Mouse (Mus musculus): Measurements from ENCODE around the gene Ckap2. TPM values are rescaled to one million over a fixed set of nuclear protein-coding genes. Genes with fewer than 3 reads are reported as not detected.

The Ckap2 gene
- total RNA-seq (2014; rRNA removed): 4.1 and 7.5 TPM in 2 replicates
- 5.1 and 5.4 TPM in 2 replicates for polyA plus RNA-seq (2015; fragmentation: Nextera tagmentation; extraction: Ambion mirVana)

DNA sequence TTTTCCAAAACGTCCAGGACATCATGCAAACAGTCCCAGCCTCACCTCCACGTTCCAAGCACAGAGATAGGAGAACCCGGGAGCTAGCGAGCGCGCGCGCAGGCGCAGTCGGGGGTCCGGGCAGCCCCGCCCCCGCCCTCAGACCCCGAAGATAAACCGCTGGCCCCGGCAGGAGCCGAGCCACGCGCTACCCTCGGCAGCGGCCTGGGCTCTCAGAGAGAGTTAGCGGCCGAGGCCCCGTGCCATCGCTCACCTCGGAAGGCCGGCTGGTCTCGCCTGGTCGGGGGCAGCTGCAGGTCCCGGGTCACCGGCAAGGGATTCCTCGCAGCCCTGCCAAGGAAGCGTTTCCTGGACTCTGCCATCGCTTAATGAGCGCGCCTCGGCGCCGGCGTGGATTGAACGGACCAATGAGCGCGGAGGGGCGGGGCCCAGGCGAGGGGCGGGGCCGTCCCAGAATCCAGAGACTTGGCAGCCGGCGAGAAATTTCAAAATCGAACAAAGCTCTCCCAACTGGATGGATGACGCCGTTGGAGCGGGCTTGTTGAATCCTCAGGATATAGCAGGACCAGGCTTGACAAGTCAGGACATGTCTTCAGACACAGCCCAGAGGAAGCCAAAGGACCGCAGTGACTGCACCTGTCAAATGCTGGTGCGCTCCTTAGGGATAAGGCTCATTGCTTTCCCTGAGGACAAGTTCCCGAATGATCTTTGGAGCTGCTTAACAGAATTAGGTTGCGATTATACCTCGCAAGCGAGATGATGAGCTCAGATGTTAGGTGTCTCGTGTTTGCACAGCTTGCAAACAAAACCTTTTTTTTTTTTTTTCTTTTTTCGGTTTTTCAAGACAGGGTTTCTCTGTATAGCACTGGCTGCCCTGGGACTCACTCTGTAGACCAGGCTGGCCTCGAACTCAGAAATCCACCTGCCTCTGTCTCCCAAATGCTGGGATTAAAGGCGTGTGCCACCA, at the start of gene Ckap2:
Ckap2 (minus strand) TSS at position 389 of the 967 bp plus-strand sequence.
- DNase-seq (ENCODE audit: low spot score) (peak; percentile 94), ATAC-seq (ENCODE audit: low FRiP score) (peak; percentile 99)
- Histone ChIP-seq H3K27ac (ENCODE audit: low read depth, low read length) (peak within 1 kb of the TSS; percentile 63; the same call in 1 of the 2 replicates), H3K27me3 (ENCODE audit: insufficient read depth, low read length) (no peaks in the 10 kb centered on the region), H3K9ac (replicated peaks; ENCODE audit: low read length, poor library complexity, severe bottlenecking) (peak within 1 kb of the TSS; percentile 54), H3K4me3 (ENCODE audit: low read depth, low read length) (peak within 1 kb of the TSS; percentile 89), H3K4me1 (ENCODE audit: insufficient read depth, low read length) (no peaks in the 10 kb centered on the region), H3K9me3 (ENCODE audit: low read length) (no peaks in the 10 kb centered on the region), H3K36me3 (ENCODE audit: insufficient read depth, low read length) (no peaks in the 10 kb centered on the region), H3K4me2 (ENCODE audit: low read depth, low read length, poor library complexity, severe bottlenecking) (peak within 1 kb of the TSS; percentile 84)
- no peak for TF ChIP-seq CTCF (IDR thresholded peaks at IDR 0.05)
- WGBS: 2% methylated on average over 62 of the region's 63 CpGs

DNA sequence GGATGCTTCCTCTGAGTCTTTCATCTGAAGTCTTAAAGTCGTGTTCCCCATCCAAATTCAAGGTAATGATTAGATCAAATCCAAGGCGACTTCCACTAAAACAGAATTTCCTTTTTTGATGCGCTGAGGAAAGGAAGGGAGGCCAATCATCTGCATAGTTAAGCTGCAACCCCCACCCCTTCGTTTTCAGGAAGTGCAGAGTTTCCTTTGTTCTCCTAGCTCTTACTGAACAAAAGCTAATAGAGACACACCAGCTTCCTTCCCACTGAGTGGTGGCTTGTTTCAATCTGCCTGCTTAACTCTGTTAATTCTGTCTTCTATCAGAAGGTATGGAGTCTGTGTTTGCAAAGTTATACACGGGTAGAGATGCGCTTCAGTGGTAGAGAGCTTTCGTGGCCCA, 43.0 kb upstream of the Ckap2 start:
- Histone ChIP-seq H3K4me2 (ENCODE audit: low read depth, low read length, poor library complexity, severe bottlenecking) (no peak overlapping the region), H3K36me3 (ENCODE audit: insufficient read depth, low read length) (no peaks in the 10 kb centered on the region), H3K9ac (replicated peaks; ENCODE audit: low read length, poor library complexity, severe bottlenecking) (no peak overlapping the region), H3K4me1 (ENCODE audit: insufficient read depth, low read length) (no peaks in the 10 kb centered on the region), H3K4me3 (ENCODE audit: low read depth, low read length) (no peak overlapping the region), H3K9me3 (ENCODE audit: low read length) (no peaks in the 10 kb centered on the region), H3K27me3 (ENCODE audit: insufficient read depth, low read length) (peaks cover 4% of the 10 kb centered on the region; the same call in 1 of the 2 replicates), H3K27ac (ENCODE audit: low read depth, low read length) (no peak overlapping the region)
- ATAC-seq (ENCODE audit: low FRiP score) (no peak), DNase-seq (ENCODE audit: low spot score) (no peak)
- 25% methylated on average over 7 of the region's 7 CpGs for WGBS
- TF ChIP-seq CTCF (IDR thresholded peaks at IDR 0.05): no peak

DNA sequence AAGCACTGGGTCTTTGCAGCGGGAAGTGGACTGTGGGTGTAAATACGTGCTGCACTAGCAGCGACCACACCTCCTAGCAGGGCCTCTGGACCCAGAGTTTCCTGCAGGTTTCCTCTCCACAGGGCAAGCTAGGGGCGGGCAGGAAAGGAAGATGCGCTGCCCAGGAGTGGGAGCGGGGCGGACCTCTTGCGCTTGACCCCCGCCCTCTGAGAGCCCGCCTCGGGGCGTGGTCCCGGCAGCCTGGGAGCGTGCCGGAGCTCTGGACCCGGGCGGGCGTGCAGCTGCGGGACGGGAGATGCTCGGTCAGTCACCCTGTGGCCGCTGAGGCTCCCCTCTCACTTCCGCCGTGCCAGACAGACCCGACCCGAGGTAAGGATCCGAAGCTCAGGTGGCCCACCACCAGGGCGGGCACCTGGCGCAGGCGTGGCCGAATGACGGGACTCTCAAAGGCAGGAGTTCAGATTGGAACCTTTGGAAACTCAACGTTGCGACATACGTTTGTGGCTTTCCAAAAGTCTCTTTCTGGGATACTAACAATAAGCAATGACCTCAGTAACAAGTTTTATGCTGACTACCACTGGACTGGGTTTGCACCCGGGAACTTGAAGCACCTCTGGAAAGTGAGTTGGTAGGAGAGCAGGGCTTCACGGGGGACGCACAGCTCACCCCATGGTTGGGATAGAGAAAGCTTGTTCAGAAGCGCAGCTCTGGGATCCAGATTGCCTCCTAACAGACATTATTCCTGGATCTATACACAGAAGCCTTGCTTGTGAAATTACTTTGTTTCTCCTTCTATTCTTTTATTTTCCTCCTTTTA, 41.6 kb upstream of the Ckap2 start, which contains the start of gene Thsd1:
Thsd1 (plus strand) TSS at position 253 of the 817 bp plus-strand sequence.
- H3K9me3 ChIP-seq (ENCODE audit: low read length): no peaks in the 10 kb centered on the region
- peak within 1 kb of the TSS; percentile 85 for H3K4me2 ChIP-seq (ENCODE audit: low read depth, low read length, poor library complexity, severe bottlenecking)
- 2% methylated on average over 39 of the region's 39 CpGs for WGBS
- no peaks in the 10 kb centered on the region for H3K4me1 ChIP-seq (ENCODE audit: insufficient read depth, low read length)
- no peaks in the 10 kb centered on the region for H3K36me3 ChIP-seq (ENCODE audit: insufficient read depth, low read length)
- no peak within 1 kb of the TSS for H3K27ac ChIP-seq (ENCODE audit: low read depth, low read length)
- ATAC-seq (ENCODE audit: low FRiP score) (peak; percentile 42), DNase-seq (ENCODE audit: low spot score) (peak; percentile 1)
- H3K9ac ChIP-seq (replicated peaks; ENCODE audit: low read length, poor library complexity, severe bottlenecking): peak within 1 kb of the TSS; percentile 30
- peak within 1 kb of the TSS; percentile 43 for H3K4me3 ChIP-seq (ENCODE audit: low read depth, low read length)
- H3K27me3 ChIP-seq (ENCODE audit: insufficient read depth, low read length): peaks cover 4% of the 10 kb centered on the region; the same call in 1 of the 2 replicates
- TF ChIP-seq CTCF (IDR thresholded peaks at IDR 0.05): no peak

DNA sequence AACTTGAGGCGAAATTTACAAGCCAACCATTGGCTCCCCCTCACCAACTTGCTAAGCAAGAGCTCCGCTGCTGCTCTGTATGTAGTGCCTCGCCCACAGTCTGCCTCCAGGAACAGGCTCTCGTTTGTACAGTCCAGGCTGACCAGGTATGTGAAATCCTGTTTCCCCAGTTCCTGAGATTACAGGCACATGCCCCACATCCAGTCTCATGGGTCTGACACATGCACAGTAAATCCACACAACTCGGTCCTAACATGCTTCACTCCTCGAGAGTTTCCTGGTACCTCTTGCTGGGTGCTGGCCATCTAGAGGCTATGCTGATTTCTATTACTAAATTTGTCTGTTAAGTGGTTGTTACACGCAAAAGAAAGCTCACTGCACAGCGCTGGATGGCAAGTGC, 40.7 kb upstream of the Ckap2 start:
- WGBS: 66% methylated on average over 8 of the region's 8 CpGs
- Histone ChIP-seq H3K9ac (replicated peaks; ENCODE audit: low read length, poor library complexity, severe bottlenecking) (no peak overlapping the region), H3K4me2 (ENCODE audit: low read depth, low read length, poor library complexity, severe bottlenecking) (no peak overlapping the region), H3K27me3 (ENCODE audit: insufficient read depth, low read length) (peaks cover 4% of the 10 kb centered on the region; the same call in 1 of the 2 replicates), H3K36me3 (ENCODE audit: insufficient read depth, low read length) (no peaks in the 10 kb centered on the region), H3K27ac (ENCODE audit: low read depth, low read length) (no peak overlapping the region), H3K4me1 (ENCODE audit: insufficient read depth, low read length) (no peaks in the 10 kb centered on the region), H3K9me3 (ENCODE audit: low read length) (no peaks in the 10 kb centered on the region), H3K4me3 (ENCODE audit: low read depth, low read length) (no peak overlapping the region)
- no peak for TF ChIP-seq CTCF (IDR thresholded peaks at IDR 0.05)
- ATAC-seq (ENCODE audit: low FRiP score) (no peak), DNase-seq (ENCODE audit: low spot score) (no peak)

DNA sequence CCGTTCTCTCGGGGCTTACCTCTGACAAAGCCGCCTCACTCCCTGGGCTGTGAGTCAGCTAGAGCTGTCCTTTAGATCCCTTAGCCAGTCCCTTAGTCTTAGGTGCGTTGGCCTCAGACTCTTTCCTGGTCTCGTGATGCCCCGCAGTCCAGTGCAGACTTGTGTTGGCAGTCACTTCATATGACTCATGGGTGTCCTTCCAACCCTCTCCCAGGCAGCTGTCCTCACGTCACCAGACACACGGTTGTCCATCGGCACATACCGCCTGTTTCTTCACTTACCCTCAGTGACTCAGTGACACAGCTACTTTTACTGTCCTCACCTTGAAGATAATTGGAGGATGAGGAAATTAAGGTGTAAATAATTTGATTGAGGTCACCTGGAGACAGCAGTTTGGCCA, 29.2 kb upstream of the Ckap2 start:
- Histone ChIP-seq H3K36me3 (ENCODE audit: insufficient read depth, low read length) (peaks cover 54% of the 10 kb centered on the region), H3K4me1 (ENCODE audit: insufficient read depth, low read length) (no peaks in the 10 kb centered on the region), H3K4me2 (ENCODE audit: low read depth, low read length, poor library complexity, severe bottlenecking) (no peak overlapping the region), H3K4me3 (ENCODE audit: low read depth, low read length) (no peak overlapping the region), H3K27me3 (ENCODE audit: insufficient read depth, low read length) (no peaks in the 10 kb centered on the region), H3K9ac (replicated peaks; ENCODE audit: low read length, poor library complexity, severe bottlenecking) (no peak overlapping the region), H3K9me3 (ENCODE audit: low read length) (no peaks in the 10 kb centered on the region), H3K27ac (ENCODE audit: low read depth, low read length) (no peak overlapping the region)
- no peak for TF ChIP-seq CTCF (IDR thresholded peaks at IDR 0.05)
- ATAC-seq (ENCODE audit: low FRiP score): no peak
- WGBS: 98% methylated on average over 10 of the region's 10 CpGs
- DNase-seq (ENCODE audit: low spot score): no peak
